Mouse (Mus musculus): ENCODE measurements around the gene Tmem91.

Tmem91 gene

GRCm38 (mm10) chr7:25670096-25670495 lies 4.9 kb downstream of the Tmem91 start:
- no peak for DNase-seq (ENCODE audit: low read depth, low spot score)

GRCm38 (mm10) chr7:25669631-25670030 lies 5.3 kb downstream of the Tmem91 start:
- DNase-seq (ENCODE audit: low read depth, low spot score) = no peak

- no peak for DNase-seq (ENCODE audit: low read depth, low spot score)
These were observed 5.8 kb downstream of the Tmem91 start for GRCm38 (mm10) chr7:25669158-25669557.

GRCm38 (mm10) chr7:25666381-25666780 lies 8.6 kb downstream of the Tmem91 start:
- DNase-seq (ENCODE audit: low read depth, low spot score) = no peak

- peak; percentile 99 for DNase-seq (ENCODE audit: low read depth, low spot score)
These were observed 16.1 kb downstream of the Tmem91 start, which contains the start of the genes Bckdha and Exosc5 for GRCm38 (mm10) chr7:25658657-25659472. Gene Bckdha (minus strand): TSS chr7:25658981. Gene Exosc5 (plus strand): TSS chr7:25659164.

- no peak for DNase-seq (ENCODE audit: low read depth, low spot score)
These were observed 17.2 kb downstream of the Tmem91 start for GRCm38 (mm10) chr7:25657785-25658184.

GRCm38 (mm10) chr7:25655601-25656428 lies 19.2 kb downstream of the Tmem91 start:
- no peak for DNase-seq (ENCODE audit: low read depth, low spot score)

GRCm38 (mm10) chr7:25652244-25652759 lies 22.7 kb downstream of the Tmem91 start:
- no peak for DNase-seq (ENCODE audit: low read depth, low spot score)

GRCm38 (mm10) chr7:25651281-25651680 lies 23.7 kb downstream of the Tmem91 start:
- DNase-seq (ENCODE audit: low read depth, low spot score) = peak; percentile 15

- no peak for DNase-seq (ENCODE audit: low read depth, low spot score)
These were observed 25.1 kb downstream of the Tmem91 start for GRCm38 (mm10) chr7:25649839-25650238.

- peak; percentile 66 for DNase-seq (ENCODE audit: low read depth, low spot score)
These were observed 27.3 kb downstream of the Tmem91 start for GRCm38 (mm10) chr7:25647574-25648123.

GRCm38 (mm10) chr7:25645074-25645473 lies 29.9 kb downstream of the Tmem91 start:
- no peak for DNase-seq (ENCODE audit: low read depth, low spot score)

- DNase-seq (ENCODE audit: low read depth, low spot score) = no peak
These were observed 30.3 kb downstream of the Tmem91 start for GRCm38 (mm10) chr7:25644631-25645030.

- peak; percentile 36 for DNase-seq (ENCODE audit: low read depth, low spot score)
These were observed 30.8 kb downstream of the Tmem91 start for GRCm38 (mm10) chr7:25644136-25644535.

GRCm38 (mm10) chr7:25639754-25640153 lies 35.2 kb downstream of the Tmem91 start:
- no peak for DNase-seq (ENCODE audit: low read depth, low spot score)

- no peak for DNase-seq (ENCODE audit: low read depth, low spot score)
These were observed 37.9 kb downstream of the Tmem91 start for GRCm38 (mm10) chr7:25637099-25637498.

GRCm38 (mm10) chr7:25636373-25636772 lies 38.6 kb downstream of the Tmem91 start:
- DNase-seq (ENCODE audit: low read depth, low spot score) = no peak

- no peak for DNase-seq (ENCODE audit: low read depth, low spot score)
These were observed 42.3 kb downstream of the Tmem91 start for GRCm38 (mm10) chr7:25632679-25633078.

GRCm38 (mm10) chr7:25628323-25628620 lies 46.7 kb downstream of the Tmem91 start:
- no peak for DNase-seq (ENCODE audit: low read depth, low spot score)

GRCm38 (mm10) chr7:25627431-25628322 lies 47.3 kb downstream of the Tmem91 start:
- DNase-seq (ENCODE audit: low read depth, low spot score) = peak; percentile 33
